Mouse (Mus musculus): ENCODE data around the gene Ccdc107. TPM values are rescaled to one million over a fixed set of nuclear protein-coding genes. Genes with fewer than 3 reads are reported as not detected.

Gene Ccdc107
- 330 and 367 TPM in 2 replicates for polyA plus RNA-seq (2012; rRNA removed)

DNA sequence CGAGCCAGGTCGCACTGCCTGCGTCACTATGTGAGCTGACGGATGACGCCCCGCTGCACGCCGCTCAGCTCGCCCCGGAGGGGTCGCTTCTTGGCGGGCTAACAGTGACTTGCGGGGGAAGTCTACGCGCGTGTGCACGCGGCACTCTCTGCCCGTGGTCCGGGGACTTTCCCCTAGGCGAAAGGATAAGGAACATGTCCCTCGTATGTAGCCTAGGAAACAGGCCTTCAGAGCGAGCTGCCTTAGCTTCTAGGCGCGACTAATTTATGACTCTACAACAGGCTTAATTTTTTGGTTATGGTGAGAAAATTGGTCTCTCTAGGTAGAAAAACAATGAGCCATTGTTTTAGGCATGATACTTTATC, at the start of gene Ccdc107:
TSS of gene Ccdc107 (plus strand) at position 80 of the 365 bp plus-strand sequence.
- H3K4me3 ChIP-seq (ENCODE audit: control insufficient read depth, insufficient read depth, low read length): peak within 1 kb of the TSS; percentile 95
- H3K36me3 ChIP-seq (ENCODE audit: control insufficient read depth, insufficient read depth, low read length): no peaks in the 10 kb centered on the region
- no peaks in the 10 kb centered on the region for H3K27me3 ChIP-seq (ENCODE audit: control insufficient read depth, insufficient read depth, low read length)
- peaks cover 17% of the 10 kb centered on the region for H3K4me1 ChIP-seq (replicated peaks; ENCODE audit: control insufficient read depth, insufficient read depth, low read length)
- H3K27ac ChIP-seq (ENCODE audit: control insufficient read depth, insufficient read depth, low read length): peak within 1 kb of the TSS; percentile 91
- peak; percentile 41; the same call in 1 of the 2 replicates for TF ChIP-seq CTCF (IDR thresholded peaks at IDR 0.05; ENCODE audit: borderline replicate concordance, control insufficient read depth, extremely low read depth, insufficient read depth, low read length, poor library complexity)
- 0 out of 2 replicates have a peak, but pooled peaks have one; percentile 35 for TF ChIP-seq POLR2A (IDR thresholded peaks at IDR 0.05; ENCODE audit: control insufficient read depth, extremely low read depth, insufficient read depth, low read length, poor library complexity)
- WGBS: 0% methylated on average over 25 of the region's 25 CpGs
- peak; percentile 88 for DNase-seq

DNA sequence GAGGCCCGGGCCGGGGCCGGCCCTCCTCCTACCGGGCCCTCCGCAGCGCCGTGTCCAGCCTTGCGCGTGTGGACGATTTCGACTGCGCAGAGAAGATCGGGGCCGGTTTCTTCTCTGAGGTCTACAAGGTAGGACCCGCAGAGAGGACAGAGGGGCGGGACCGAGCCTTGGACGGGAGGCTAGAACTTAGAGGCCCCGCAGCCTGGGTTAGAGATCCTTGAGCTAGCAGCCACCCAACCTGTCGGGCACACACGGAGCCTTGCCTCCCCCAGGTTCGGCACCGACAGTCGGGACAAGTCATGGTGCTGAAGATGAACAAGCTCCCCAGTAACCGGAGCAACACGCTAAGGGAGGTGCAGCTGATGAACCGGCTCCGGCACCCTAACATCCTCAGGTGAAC, 49.2 kb upstream of the Ccdc107 start:
- Histone ChIP-seq H3K27ac (ENCODE audit: control insufficient read depth, insufficient read depth, low read length) (no peak overlapping the region), H3K27me3 (ENCODE audit: control insufficient read depth, insufficient read depth, low read length) (no peaks in the 10 kb centered on the region), H3K4me3 (ENCODE audit: control insufficient read depth, insufficient read depth, low read length) (peak overlapping the region; percentile 57), H3K4me1 (replicated peaks; ENCODE audit: control insufficient read depth, insufficient read depth, low read length) (peaks cover 7% of the 10 kb centered on the region; the same call in 1 of the 2 replicates), H3K36me3 (ENCODE audit: control insufficient read depth, insufficient read depth, low read length) (no peaks in the 10 kb centered on the region)
- peak; percentile 40 for DNase-seq
- 4% methylated on average over 28 of the region's 28 CpGs for WGBS
- no peak for TF ChIP-seq CTCF (IDR thresholded peaks at IDR 0.05; ENCODE audit: borderline replicate concordance, control insufficient read depth, extremely low read depth, insufficient read depth, low read length, poor library complexity)
- no peak for TF ChIP-seq POLR2A (IDR thresholded peaks at IDR 0.05; ENCODE audit: control insufficient read depth, extremely low read depth, insufficient read depth, low read length, poor library complexity)

DNA sequence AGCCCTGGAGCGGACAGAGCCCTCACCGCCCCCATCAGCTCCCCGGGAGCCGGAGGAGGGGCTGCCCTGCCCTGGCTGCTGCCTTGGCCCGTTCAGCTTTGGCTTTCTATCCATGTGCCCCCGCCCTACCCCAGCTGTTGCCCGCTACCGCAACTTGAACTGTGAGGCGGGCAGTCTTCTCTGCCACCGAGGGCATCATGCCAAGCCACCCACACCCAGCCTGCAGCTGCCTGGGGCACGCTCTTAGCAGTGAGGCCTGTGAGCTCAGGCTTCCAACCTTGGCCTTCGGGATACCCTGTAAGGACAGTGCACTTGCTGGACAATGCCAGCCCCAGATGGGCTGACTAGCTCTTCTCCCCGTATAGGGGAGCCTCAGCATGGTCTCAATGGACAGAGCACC, 45.4 kb upstream of the Ccdc107 start:
- TF ChIP-seq POLR2A (IDR thresholded peaks at IDR 0.05; ENCODE audit: control insufficient read depth, extremely low read depth, insufficient read depth, low read length, poor library complexity) (no peak), CTCF (IDR thresholded peaks at IDR 0.05; ENCODE audit: borderline replicate concordance, control insufficient read depth, extremely low read depth, insufficient read depth, low read length, poor library complexity) (no peak)
- no peaks in the 10 kb centered on the region for H3K27me3 ChIP-seq (ENCODE audit: control insufficient read depth, insufficient read depth, low read length)
- no peak for DNase-seq
- H3K4me1 ChIP-seq (replicated peaks; ENCODE audit: control insufficient read depth, insufficient read depth, low read length): peaks cover 8% of the 10 kb centered on the region
- no peak overlapping the region for H3K27ac ChIP-seq (ENCODE audit: control insufficient read depth, insufficient read depth, low read length)
- 82% methylated on average over 13 of the region's 13 CpGs for WGBS
- no peak overlapping the region for H3K4me3 ChIP-seq (ENCODE audit: control insufficient read depth, insufficient read depth, low read length)
- H3K36me3 ChIP-seq (ENCODE audit: control insufficient read depth, insufficient read depth, low read length): no peaks in the 10 kb centered on the region

DNA sequence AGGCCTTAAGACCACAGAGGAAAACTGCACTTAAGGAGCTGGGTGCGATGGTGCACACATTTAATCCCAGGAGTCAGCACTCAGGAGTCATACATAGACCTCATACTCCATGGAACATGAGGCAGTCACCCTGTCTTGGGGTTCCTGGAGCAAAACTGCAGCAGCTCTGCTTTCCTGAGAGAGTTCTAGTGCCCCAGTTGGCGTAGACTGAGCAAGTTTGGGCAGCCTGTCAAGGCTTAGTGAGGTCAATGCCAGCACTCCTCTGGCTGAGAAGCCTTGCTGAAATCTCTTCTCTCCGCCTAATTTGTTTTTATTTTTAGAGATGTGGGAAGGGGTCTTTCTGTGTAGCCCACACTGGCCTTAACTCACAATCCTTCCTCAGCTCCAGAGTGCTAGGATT, 44.1 kb upstream of the Ccdc107 start:
- H3K4me3 ChIP-seq (ENCODE audit: control insufficient read depth, insufficient read depth, low read length): no peak overlapping the region
- no peaks in the 10 kb centered on the region for H3K27me3 ChIP-seq (ENCODE audit: control insufficient read depth, insufficient read depth, low read length)
- TF ChIP-seq POLR2A (IDR thresholded peaks at IDR 0.05; ENCODE audit: control insufficient read depth, extremely low read depth, insufficient read depth, low read length, poor library complexity): no peak
- no peak for TF ChIP-seq CTCF (IDR thresholded peaks at IDR 0.05; ENCODE audit: borderline replicate concordance, control insufficient read depth, extremely low read depth, insufficient read depth, low read length, poor library complexity)
- no peaks in the 10 kb centered on the region for H3K36me3 ChIP-seq (ENCODE audit: control insufficient read depth, insufficient read depth, low read length)
- WGBS: 95% methylated on average over 3 of the region's 3 CpGs
- DNase-seq: no peak
- H3K4me1 ChIP-seq (replicated peaks; ENCODE audit: control insufficient read depth, insufficient read depth, low read length): peaks cover 19% of the 10 kb centered on the region
- no peak overlapping the region for H3K27ac ChIP-seq (ENCODE audit: control insufficient read depth, insufficient read depth, low read length)

DNA sequence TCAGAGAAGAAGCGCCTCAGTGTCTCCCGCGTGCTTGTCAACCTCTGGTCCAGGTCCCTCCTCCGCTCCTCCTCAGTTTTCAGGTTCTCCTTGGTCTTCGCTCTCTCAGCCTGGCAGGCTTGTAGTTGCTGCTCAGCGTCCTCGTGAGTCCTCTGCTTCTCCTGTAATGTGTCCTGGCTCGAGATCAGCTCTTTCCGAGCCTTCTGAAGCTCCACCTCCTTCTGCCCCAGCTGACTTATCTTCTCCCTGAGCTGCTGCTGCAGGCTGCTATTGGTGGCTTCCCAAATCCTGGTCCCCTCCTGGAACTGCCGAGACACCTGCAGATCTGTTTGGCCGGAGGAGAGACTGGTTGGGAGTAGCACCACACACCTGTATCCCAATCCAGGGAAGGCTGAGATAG, 40.4 kb upstream of the Ccdc107 start:
- no peaks in the 10 kb centered on the region for H3K36me3 ChIP-seq (ENCODE audit: control insufficient read depth, insufficient read depth, low read length)
- H3K27ac ChIP-seq (ENCODE audit: control insufficient read depth, insufficient read depth, low read length): no peak overlapping the region
- no peak for TF ChIP-seq CTCF (IDR thresholded peaks at IDR 0.05; ENCODE audit: borderline replicate concordance, control insufficient read depth, extremely low read depth, insufficient read depth, low read length, poor library complexity)
- TF ChIP-seq POLR2A (IDR thresholded peaks at IDR 0.05; ENCODE audit: control insufficient read depth, extremely low read depth, insufficient read depth, low read length, poor library complexity): no peak
- H3K4me3 ChIP-seq (ENCODE audit: control insufficient read depth, insufficient read depth, low read length): no peak overlapping the region
- H3K4me1 ChIP-seq (replicated peaks; ENCODE audit: control insufficient read depth, insufficient read depth, low read length): peaks cover 48% of the 10 kb centered on the region
- no peak for DNase-seq
- no peaks in the 10 kb centered on the region for H3K27me3 ChIP-seq (ENCODE audit: control insufficient read depth, insufficient read depth, low read length)
- WGBS: 87% methylated on average over 11 of the region's 11 CpGs

DNA sequence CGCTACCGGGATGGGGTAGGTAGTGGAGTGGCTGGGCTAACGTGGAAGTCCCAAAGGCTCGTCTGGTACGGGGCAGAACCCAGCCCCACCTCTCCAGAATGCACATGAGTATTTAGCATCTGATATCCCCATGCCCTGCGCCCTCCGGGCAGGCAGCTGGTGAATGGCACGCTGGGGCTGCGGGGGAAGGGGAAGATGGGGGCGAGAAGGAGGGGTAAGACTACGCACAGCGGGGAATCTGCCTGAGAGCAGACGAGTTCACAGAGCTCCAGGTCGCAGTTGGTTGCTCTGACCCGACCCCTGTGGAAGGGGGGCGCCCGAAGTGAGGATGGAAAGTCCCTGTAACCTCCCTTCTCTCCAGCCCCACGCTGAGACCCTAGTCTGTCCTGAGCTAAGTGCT, 39.3 kb upstream of the Ccdc107 start:
- Histone ChIP-seq H3K27ac (ENCODE audit: control insufficient read depth, insufficient read depth, low read length) (no peak overlapping the region), H3K4me3 (ENCODE audit: control insufficient read depth, insufficient read depth, low read length) (peak overlapping the region; percentile 38), H3K27me3 (ENCODE audit: control insufficient read depth, insufficient read depth, low read length) (no peaks in the 10 kb centered on the region), H3K36me3 (ENCODE audit: control insufficient read depth, insufficient read depth, low read length) (no peaks in the 10 kb centered on the region), H3K4me1 (replicated peaks; ENCODE audit: control insufficient read depth, insufficient read depth, low read length) (peaks cover 50% of the 10 kb centered on the region)
- WGBS: 1% methylated on average over 17 of the region's 18 CpGs
- TF ChIP-seq CTCF (IDR thresholded peaks at IDR 0.05; ENCODE audit: borderline replicate concordance, control insufficient read depth, extremely low read depth, insufficient read depth, low read length, poor library complexity) (no peak), POLR2A (IDR thresholded peaks at IDR 0.05; ENCODE audit: control insufficient read depth, extremely low read depth, insufficient read depth, low read length, poor library complexity) (no peak)
- DNase-seq: peak; percentile 40
